Mouse (Mus musculus): ENCODE data around the gene Fam240b. TPM values are rescaled to one million over a fixed set of nuclear protein-coding genes. Genes with fewer than 3 reads are reported as not detected.

Gene Fam240b
- polyA plus RNA-seq, 1 experiment from 2014 or later, result not detected

- ATAC-seq (ENCODE audit: insufficient number of reproducible peaks, insufficient read depth, low FRiP score, low read depth), result no peak
- WGBS, result 69% methylated on average over 7 of the region's 7 CpGs
- H3K36me3 ChIP-seq (ENCODE audit: control insufficient read depth, insufficient read depth, low read length), result no peaks in the 10 kb centered on the region
- no peak overlapping the region for H3K27ac ChIP-seq (ENCODE audit: low read length)
- no peaks in the 10 kb centered on the region for H3K27me3 ChIP-seq (ENCODE audit: control insufficient read depth, insufficient read depth, low read length)
- H3K4me3 ChIP-seq (ENCODE audit: low read depth, low read length), result no peak overlapping the region
- no peaks in the 10 kb centered on the region for H3K4me1 ChIP-seq (ENCODE audit: control insufficient read depth, insufficient read depth, low read length)
- no peaks in the 10 kb centered on the region for H3K9me3 ChIP-seq (ENCODE audit: control insufficient read depth, low read depth, low read length)
- H3K9ac ChIP-seq (replicated peaks; ENCODE audit: low read depth, low read length), result no peak overlapping the region
- no peak overlapping the region for H3K4me2 ChIP-seq (replicated peaks; ENCODE audit: low read depth, low read length)
These were observed 47.4 kb downstream of the Fam240b start for GRCm38 (mm10) chr13:64450001-64450794.

- Histone ChIP-seq H3K4me1 (ENCODE audit: control insufficient read depth, insufficient read depth, low read length) (no peaks in the 10 kb centered on the region), H3K9me3 (ENCODE audit: control insufficient read depth, low read depth, low read length) (no peaks in the 10 kb centered on the region), H3K27ac (ENCODE audit: low read length) (no peak overlapping the region), H3K27me3 (ENCODE audit: control insufficient read depth, insufficient read depth, low read length) (no peaks in the 10 kb centered on the region), H3K4me2 (replicated peaks; ENCODE audit: low read depth, low read length) (no peak overlapping the region), H3K4me3 (ENCODE audit: low read depth, low read length) (no peak overlapping the region), H3K36me3 (ENCODE audit: control insufficient read depth, insufficient read depth, low read length) (no peaks in the 10 kb centered on the region), H3K9ac (replicated peaks; ENCODE audit: low read depth, low read length) (no peak overlapping the region)
- WGBS, result 86% methylated on average over 5 of the region's 5 CpGs
- ATAC-seq (ENCODE audit: insufficient number of reproducible peaks, insufficient read depth, low FRiP score, low read depth), result no peak
These were observed 48.9 kb downstream of the Fam240b start for GRCm38 (mm10) chr13:64448729-64449128.

- Histone ChIP-seq H3K27me3 (ENCODE audit: control insufficient read depth, insufficient read depth, low read length) (no peaks in the 10 kb centered on the region), H3K9me3 (ENCODE audit: control insufficient read depth, low read depth, low read length) (no peaks in the 10 kb centered on the region), H3K4me1 (ENCODE audit: control insufficient read depth, insufficient read depth, low read length) (no peaks in the 10 kb centered on the region), H3K4me3 (ENCODE audit: low read depth, low read length) (no peak overlapping the region), H3K9ac (replicated peaks; ENCODE audit: low read depth, low read length) (no peak overlapping the region), H3K4me2 (replicated peaks; ENCODE audit: low read depth, low read length) (no peak overlapping the region), H3K36me3 (ENCODE audit: control insufficient read depth, insufficient read depth, low read length) (no peaks in the 10 kb centered on the region), H3K27ac (ENCODE audit: low read length) (no peak overlapping the region)
- no peak for ATAC-seq (ENCODE audit: insufficient number of reproducible peaks, insufficient read depth, low FRiP score, low read depth)
- WGBS, result 3% methylated on average over 1 of the region's 1 CpGs
These were observed 49.6 kb downstream of the Fam240b start for GRCm38 (mm10) chr13:64447947-64448346.

GRCm38 (mm10) chr13:64445254-64445920 is 52.2 kb downstream of the Fam240b start:
- H3K4me1 ChIP-seq (ENCODE audit: control insufficient read depth, insufficient read depth, low read length), result no peaks in the 10 kb centered on the region
- no peak overlapping the region for H3K27ac ChIP-seq (ENCODE audit: low read length)
- no peaks in the 10 kb centered on the region for H3K36me3 ChIP-seq (ENCODE audit: control insufficient read depth, insufficient read depth, low read length)
- H3K4me2 ChIP-seq (replicated peaks; ENCODE audit: low read depth, low read length), result no peak overlapping the region
- H3K9ac ChIP-seq (replicated peaks; ENCODE audit: low read depth, low read length), result no peak overlapping the region
- no peaks in the 10 kb centered on the region for H3K27me3 ChIP-seq (ENCODE audit: control insufficient read depth, insufficient read depth, low read length)
- no peak overlapping the region for H3K4me3 ChIP-seq (ENCODE audit: low read depth, low read length)
- ATAC-seq (ENCODE audit: insufficient number of reproducible peaks, insufficient read depth, low FRiP score, low read depth), result no peak
- no peaks in the 10 kb centered on the region for H3K9me3 ChIP-seq (ENCODE audit: control insufficient read depth, low read depth, low read length)
- WGBS, result 70% methylated on average over 9 of the region's 9 CpGs

GRCm38 (mm10) chr13:64443263-64443894 is 54.2 kb downstream of the Fam240b start:
- Histone ChIP-seq H3K9ac (replicated peaks; ENCODE audit: low read depth, low read length) (no peak overlapping the region), H3K9me3 (ENCODE audit: control insufficient read depth, low read depth, low read length) (no peaks in the 10 kb centered on the region), H3K4me3 (ENCODE audit: low read depth, low read length) (no peak overlapping the region), H3K36me3 (ENCODE audit: control insufficient read depth, insufficient read depth, low read length) (no peaks in the 10 kb centered on the region), H3K4me2 (replicated peaks; ENCODE audit: low read depth, low read length) (no peak overlapping the region), H3K4me1 (ENCODE audit: control insufficient read depth, insufficient read depth, low read length) (no peaks in the 10 kb centered on the region), H3K27ac (ENCODE audit: low read length) (no peak overlapping the region), H3K27me3 (ENCODE audit: control insufficient read depth, insufficient read depth, low read length) (no peaks in the 10 kb centered on the region)
- ATAC-seq (ENCODE audit: insufficient number of reproducible peaks, insufficient read depth, low FRiP score, low read depth), result no peak
- WGBS, result 52% methylated on average over 4 of the region's 4 CpGs

- H3K4me1 ChIP-seq (ENCODE audit: control insufficient read depth, insufficient read depth, low read length), result no peaks in the 10 kb centered on the region
- no peak for ATAC-seq (ENCODE audit: insufficient number of reproducible peaks, insufficient read depth, low FRiP score, low read depth)
- no peaks in the 10 kb centered on the region for H3K9me3 ChIP-seq (ENCODE audit: control insufficient read depth, low read depth, low read length)
- H3K4me2 ChIP-seq (replicated peaks; ENCODE audit: low read depth, low read length), result no peak overlapping the region
- H3K9ac ChIP-seq (replicated peaks; ENCODE audit: low read depth, low read length), result no peak overlapping the region
- no peaks in the 10 kb centered on the region for H3K27me3 ChIP-seq (ENCODE audit: control insufficient read depth, insufficient read depth, low read length)
- no peak overlapping the region for H3K27ac ChIP-seq (ENCODE audit: low read length)
- H3K4me3 ChIP-seq (ENCODE audit: low read depth, low read length), result no peak overlapping the region
- H3K36me3 ChIP-seq (ENCODE audit: control insufficient read depth, insufficient read depth, low read length), result no peaks in the 10 kb centered on the region
- 76% methylated on average over 4 of the region's 4 CpGs for WGBS
These were observed 57.0 kb downstream of the Fam240b start for GRCm38 (mm10) chr13:64440592-64440991.

- no peaks in the 10 kb centered on the region for H3K27me3 ChIP-seq (ENCODE audit: control insufficient read depth, insufficient read depth, low read length)
- H3K4me3 ChIP-seq (ENCODE audit: low read depth, low read length), result no peak overlapping the region
- H3K4me2 ChIP-seq (replicated peaks; ENCODE audit: low read depth, low read length), result no peak overlapping the region
- 66% methylated on average over 5 of the region's 5 CpGs for whole genome bisulfite sequencing
- no peaks in the 10 kb centered on the region for H3K9me3 ChIP-seq (ENCODE audit: control insufficient read depth, low read depth, low read length)
- H3K36me3 ChIP-seq (ENCODE audit: control insufficient read depth, insufficient read depth, low read length), result no peaks in the 10 kb centered on the region
- H3K9ac ChIP-seq (replicated peaks; ENCODE audit: low read depth, low read length), result no peak overlapping the region
- no peak for ATAC-seq (ENCODE audit: insufficient number of reproducible peaks, insufficient read depth, low FRiP score, low read depth)
- H3K4me1 ChIP-seq (ENCODE audit: control insufficient read depth, insufficient read depth, low read length), result no peaks in the 10 kb centered on the region
- H3K27ac ChIP-seq (ENCODE audit: low read length), result no peak overlapping the region
These were observed 58.1 kb downstream of the Fam240b start for GRCm38 (mm10) chr13:64439471-64439870.

GRCm38 (mm10) chr13:64438863-64439452 is 58.6 kb downstream of the Fam240b start:
- Histone ChIP-seq H3K9ac (replicated peaks; ENCODE audit: low read depth, low read length) (no peak overlapping the region), H3K27me3 (ENCODE audit: control insufficient read depth, insufficient read depth, low read length) (no peaks in the 10 kb centered on the region), H3K36me3 (ENCODE audit: control insufficient read depth, insufficient read depth, low read length) (no peaks in the 10 kb centered on the region), H3K9me3 (ENCODE audit: control insufficient read depth, low read depth, low read length) (no peaks in the 10 kb centered on the region), H3K4me2 (replicated peaks; ENCODE audit: low read depth, low read length) (no peak overlapping the region), H3K27ac (ENCODE audit: low read length) (no peak overlapping the region), H3K4me1 (ENCODE audit: control insufficient read depth, insufficient read depth, low read length) (no peaks in the 10 kb centered on the region), H3K4me3 (ENCODE audit: low read depth, low read length) (no peak overlapping the region)
- no peak; the same call in 1 of the 2 replicates for ATAC-seq (ENCODE audit: insufficient number of reproducible peaks, insufficient read depth, low FRiP score, low read depth)
- 57% methylated on average over 9 of the region's 9 CpGs for WGBS

All from stomach, embryonic 14.5 days (tissue).